Mouse (Mus musculus) megakaryocyte, embryonic 14.5 days (primary cell): ENCODE measurements around the gene Sass6. TPM values are rescaled to one million over a fixed set of nuclear protein-coding genes. Genes with fewer than 3 reads are reported as not detected.
A peak's percentile ranks its signal among the peaks of the same experiment; 100 is the strongest.
"Not testable (repeated sequence)": the region's sequence is repeated elsewhere in the genome, so short reads cannot be mapped to it uniquely, and the experiment has no call there.

ENCODE experiments used
- H3K27me3 ChIP-seq: replicated peaks from 2 replicates; pipeline ENCODE3; 2012; ENCODE audit warnings: inconsistent platforms
- H3K36me3 ChIP-seq: replicated peaks from 2 replicates; pipeline ENCODE3; 2012; ENCODE audit warnings: low read length, inconsistent platforms, mixed read lengths
- H3K4me1 ChIP-seq: 2 replicates; pipeline ENCODE4 v1.6.1; 2012; ENCODE audit warnings: inconsistent platforms
- H3K4me3 ChIP-seq: replicated peaks from 2 replicates; pipeline ENCODE3; 2012; ENCODE audit warnings: moderate library complexity, mild to moderate bottlenecking, inconsistent platforms
- H3K9me3 ChIP-seq: 2 replicates; pipeline ENCODE4 v1.6.1; 2012; ENCODE audit warnings: inconsistent platforms
- FLI1 ChIP-seq: IDR thresholded peaks from 2 replicates; pipeline ENCODE4 v1.6.1; 2012; ENCODE audit warnings: low read length, inconsistent platforms, mixed read lengths
- GATA1 ChIP-seq: IDR thresholded peaks from 3 replicates; pipeline ENCODE4 v1.6.1; 2012; ENCODE audit warnings: mixed read lengths, low read length, inconsistent platforms, borderline replicate concordance
- polyA plus RNA-seq: library from polyadenylated mRNA; stranded (reverse); fragments of >175 nt; gene quantifications from 2 replicates; pipeline ENCODE4 v1.2.3, GENCODE M21; 2012; ENCODE audit warnings: low replicate concordance; ENCODE audit not compliant: insufficient read depth

The Sass6 gene
- polyA plus RNA-seq, 1 experiment, result 1.4 TPM

- Histone ChIP-seq H3K4me1 (peaks cover 36% of the 10 kb centered on the region), H3K4me3 (no peak overlapping the region), H3K9me3 (no peaks in the 10 kb centered on the region), H3K27me3 (no peaks in the 10 kb centered on the region), H3K36me3 (peaks cover 97% of the 10 kb centered on the region)
- TF ChIP-seq FLI1, result no peak
- TF ChIP-seq GATA1, result no peak
These were observed 51.6 kb downstream of the Sass6 start for GRCm38 (mm10) chr3:116646387-116646786.

GRCm38 (mm10) chr3:116648805-116649204 is 54.0 kb downstream of the Sass6 start:
- Histone ChIP-seq H3K4me1 (peaks cover 52% of the 10 kb centered on the region), H3K9me3 (no peaks in the 10 kb centered on the region), H3K27me3 (no peaks in the 10 kb centered on the region), H3K36me3 (peaks cover 80% of the 10 kb centered on the region), H3K4me3 (no peak overlapping the region)
- no peak for TF ChIP-seq GATA1
- TF ChIP-seq FLI1, result no peak

- H3K36me3 ChIP-seq, result peaks cover 61% of the 10 kb centered on the region
- H3K9me3 ChIP-seq, result no peaks in the 10 kb centered on the region
- no peak overlapping the region for H3K4me3 ChIP-seq
- H3K4me1 ChIP-seq, result peaks cover 65% of the 10 kb centered on the region
- no peaks in the 10 kb centered on the region for H3K27me3 ChIP-seq
- TF ChIP-seq FLI1, result no peak
- no peak for TF ChIP-seq GATA1
These were observed 55.9 kb downstream of the Sass6 start for GRCm38 (mm10) chr3:116650698-116651097.

- H3K36me3 ChIP-seq, result peaks cover 47% of the 10 kb centered on the region
- H3K4me1 ChIP-seq, result peaks cover 79% of the 10 kb centered on the region
- H3K9me3 ChIP-seq, result no peaks in the 10 kb centered on the region
- TF ChIP-seq FLI1 (no peak), GATA1 (no peak)
- peak overlapping the region; percentile 23 for H3K4me3 ChIP-seq
- no peaks in the 10 kb centered on the region for H3K27me3 ChIP-seq
These were observed 57.3 kb downstream of the Sass6 start for GRCm38 (mm10) chr3:116652033-116652446.

GRCm38 (mm10) chr3:116653278-116653945 is 58.6 kb downstream of the Sass6 start:
- H3K4me1 ChIP-seq, result peaks cover 92% of the 10 kb centered on the region
- TF ChIP-seq GATA1, result no peak
- no peak for TF ChIP-seq FLI1
- H3K9me3 ChIP-seq, result no peaks in the 10 kb centered on the region
- H3K36me3 ChIP-seq, result peaks cover 37% of the 10 kb centered on the region
- H3K4me3 ChIP-seq, result no peak overlapping the region
- H3K27me3 ChIP-seq, result no peaks in the 10 kb centered on the region

- peaks cover 30% of the 10 kb centered on the region for H3K36me3 ChIP-seq
- not testable (repeated sequence) for H3K9me3 ChIP-seq, H3K27me3 ChIP-seq, H3K4me3 ChIP-seq
- peaks cover 90% of the 10 kb centered on the region for H3K4me1 ChIP-seq
These were observed 59.3 kb downstream of the Sass6 start for GRCm38 (mm10) chr3:116654051-116654450.

- peaks cover 87% of the 10 kb centered on the region for H3K4me1 ChIP-seq
- H3K9me3 ChIP-seq, result no peaks in the 10 kb centered on the region
- H3K36me3 ChIP-seq, result peaks cover 12% of the 10 kb centered on the region
- TF ChIP-seq FLI1, result no peak
- TF ChIP-seq GATA1, result no peak
- no peak overlapping the region for H3K4me3 ChIP-seq
- H3K27me3 ChIP-seq, result no peaks in the 10 kb centered on the region
These were observed 61.6 kb downstream of the Sass6 start for GRCm38 (mm10) chr3:116656184-116656965.

GRCm38 (mm10) chr3:116658928-116659565 is 64.3 kb downstream of the Sass6 start:
- Histone ChIP-seq H3K27me3 (no peaks in the 10 kb centered on the region), H3K4me1 (peaks cover 73% of the 10 kb centered on the region), H3K9me3 (no peaks in the 10 kb centered on the region), H3K4me3 (peak overlapping the region; percentile 71), H3K36me3 (peaks cover 5% of the 10 kb centered on the region)
- no peak for TF ChIP-seq FLI1
- no peak for TF ChIP-seq GATA1

- TF ChIP-seq FLI1 (no peak), GATA1 (no peak)
- peaks cover 5% of the 10 kb centered on the region for H3K36me3 ChIP-seq
- no peaks in the 10 kb centered on the region for H3K27me3 ChIP-seq
- H3K9me3 ChIP-seq, result no peaks in the 10 kb centered on the region
- H3K4me1 ChIP-seq, result peaks cover 69% of the 10 kb centered on the region
- H3K4me3 ChIP-seq, result peak overlapping the region; percentile 81
These were observed 65.2 kb downstream of the Sass6 start for GRCm38 (mm10) chr3:116659856-116660430.
